Mouse (Mus musculus): ENCODE measurements around the gene Myh11. TPM values are rescaled to one million over a fixed set of nuclear protein-coding genes. Genes with fewer than 3 reads are reported as not detected.

Myh11 gene
- polyA plus RNA-seq, 1 experiment from 2014 or later, result 0.38 TPM

DNA sequence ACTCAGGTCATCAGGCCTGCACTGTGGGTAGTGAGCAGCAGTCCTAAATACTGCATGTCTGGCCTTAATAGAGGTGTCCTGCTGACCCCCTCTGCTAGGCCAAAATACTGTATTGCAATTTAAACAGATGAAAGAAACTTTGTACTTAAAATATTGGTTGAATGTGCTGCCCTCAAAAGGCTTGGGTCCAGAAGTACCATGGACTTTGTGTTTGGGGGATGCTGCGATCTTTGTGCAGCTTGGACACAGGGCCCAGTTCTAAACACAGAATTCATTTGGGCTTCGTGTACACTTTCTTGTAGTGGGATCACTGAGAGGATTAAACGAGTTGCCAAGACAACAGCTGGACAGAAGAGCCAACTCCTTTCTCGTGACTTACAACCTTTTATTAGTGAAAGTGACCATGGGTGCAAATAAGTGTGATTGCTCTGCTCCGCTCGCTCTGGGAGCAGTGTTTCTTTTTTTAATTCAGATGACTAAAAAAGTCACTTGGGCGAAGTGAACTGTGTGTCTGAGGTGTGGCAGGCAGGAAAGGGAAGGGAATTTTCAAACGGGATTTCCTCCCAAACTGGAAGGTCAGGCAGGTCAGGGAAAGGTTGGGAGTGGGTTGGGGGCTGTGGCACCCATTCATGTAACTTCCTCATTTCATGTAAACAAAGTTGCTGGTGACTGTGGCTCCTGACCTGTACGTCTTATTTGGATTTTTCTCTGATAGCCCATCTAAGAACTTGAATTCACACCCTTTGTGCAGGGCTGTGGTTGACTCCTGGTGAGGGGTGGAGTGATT is 96.8 kb downstream of the Myh11 start:
- no peaks in the 10 kb centered on the region for H3K4me1 ChIP-seq
- H3K27me3 ChIP-seq (replicated peaks), result no peaks in the 10 kb centered on the region
- H3K4me3 ChIP-seq (replicated peaks), result no peak overlapping the region
- no peak for ATAC-seq (ENCODE audit: low FRiP score)
- H3K36me3 ChIP-seq, result no peaks in the 10 kb centered on the region
- no peak overlapping the region for H3K4me2 ChIP-seq
- 67% methylated on average over 9 of the region's 9 CpGs for WGBS
- no peak overlapping the region for H3K9ac ChIP-seq (replicated peaks)
- H3K9me3 ChIP-seq (replicated peaks), result no peaks in the 10 kb centered on the region
- no peak overlapping the region for H3K27ac ChIP-seq (replicated peaks)

DNA sequence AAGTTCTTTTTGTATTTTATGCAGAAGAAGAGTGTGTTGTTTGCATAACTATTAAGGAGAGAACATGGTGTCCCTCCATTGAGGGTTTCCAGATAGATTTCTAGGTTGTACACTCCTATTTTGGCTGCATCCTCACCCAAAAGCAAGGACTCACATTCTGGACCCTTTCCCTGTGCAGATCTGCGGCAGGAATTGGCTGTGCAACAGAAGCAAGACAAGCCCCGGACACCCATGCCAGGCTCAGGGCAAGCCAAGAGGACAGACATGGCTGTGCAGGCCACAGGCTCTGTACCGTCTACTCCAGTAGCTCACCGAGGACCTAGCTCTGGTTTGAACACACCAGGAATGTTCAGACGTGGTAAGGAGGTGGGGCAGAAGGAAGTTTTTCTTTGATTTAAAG is 105.7 kb downstream of the Myh11 start:
- Histone ChIP-seq H3K4me2 (no peak overlapping the region), H3K27ac (replicated peaks) (no peak overlapping the region), H3K27me3 (replicated peaks) (no peaks in the 10 kb centered on the region), H3K9ac (replicated peaks) (no peak overlapping the region), H3K36me3 (peaks cover 19% of the 10 kb centered on the region; the same call in 1 of the 2 replicates), H3K4me1 (no peaks in the 10 kb centered on the region), H3K9me3 (replicated peaks) (no peaks in the 10 kb centered on the region), H3K4me3 (replicated peaks) (no peak overlapping the region)
- WGBS, result 93% methylated on average over 5 of the region's 5 CpGs
- ATAC-seq (ENCODE audit: low FRiP score), result no peak

DNA sequence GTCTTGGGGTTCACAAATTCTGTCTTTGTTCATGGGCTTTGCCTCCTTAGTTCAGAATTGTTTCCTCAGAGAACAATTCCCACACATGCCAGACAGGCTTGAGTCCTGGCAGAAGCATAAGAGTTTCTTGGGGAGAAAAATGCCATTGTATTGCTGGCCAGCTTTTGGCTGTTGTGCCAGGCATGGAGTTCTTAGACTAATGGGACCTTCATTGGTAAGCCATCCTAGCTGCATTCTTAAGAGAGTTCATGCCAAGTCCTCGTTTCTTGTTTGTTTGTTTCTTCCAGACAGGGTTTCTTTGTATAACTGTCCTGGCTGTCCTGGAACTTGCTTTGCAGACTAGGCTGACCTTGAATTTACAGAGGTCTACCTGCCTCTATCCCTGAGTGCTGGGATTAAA is 107.3 kb downstream of the Myh11 start:
- Histone ChIP-seq H3K4me1 (no peaks in the 10 kb centered on the region), H3K9ac (replicated peaks) (no peak overlapping the region), H3K27ac (replicated peaks) (no peak overlapping the region), H3K9me3 (replicated peaks) (no peaks in the 10 kb centered on the region), H3K27me3 (replicated peaks) (no peaks in the 10 kb centered on the region), H3K36me3 (peaks cover 19% of the 10 kb centered on the region; the same call in 1 of the 2 replicates), H3K4me2 (no peak overlapping the region), H3K4me3 (replicated peaks) (no peak overlapping the region)
- no peak for ATAC-seq (ENCODE audit: low FRiP score)
- 71% methylated on average over 1 of the region's 1 CpGs for WGBS

DNA sequence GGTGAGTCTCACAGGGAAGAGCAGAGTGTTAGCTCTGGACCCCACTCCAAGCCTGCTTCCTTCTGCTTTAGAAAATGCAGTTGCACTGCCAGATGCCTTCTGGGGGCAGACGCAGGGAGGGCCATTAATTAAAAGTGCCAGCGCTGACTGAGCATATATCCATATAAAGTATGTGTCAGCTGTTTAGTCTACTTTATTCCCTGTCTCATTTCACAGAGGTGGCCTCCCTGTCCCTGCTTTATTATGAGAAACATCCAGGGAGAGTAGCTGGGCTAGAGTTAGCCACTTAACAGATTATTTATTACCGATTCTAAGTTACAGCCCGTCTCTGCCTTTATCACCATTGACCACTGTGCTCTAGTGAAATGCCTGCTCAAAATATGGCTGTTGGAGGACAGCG is 108.8 kb downstream of the Myh11 start:
- no peaks in the 10 kb centered on the region for H3K27me3 ChIP-seq (replicated peaks)
- ATAC-seq (ENCODE audit: low FRiP score), result peak; percentile 61; the same call in 1 of the 2 replicates
- no peaks in the 10 kb centered on the region for H3K4me1 ChIP-seq
- H3K27ac ChIP-seq (replicated peaks), result no peak overlapping the region
- no peaks in the 10 kb centered on the region for H3K9me3 ChIP-seq (replicated peaks)
- H3K4me3 ChIP-seq (replicated peaks), result no peak overlapping the region
- WGBS, result 66% methylated on average over 5 of the region's 5 CpGs
- H3K9ac ChIP-seq (replicated peaks), result no peak overlapping the region
- no peak overlapping the region for H3K4me2 ChIP-seq
- H3K36me3 ChIP-seq, result peaks cover 12% of the 10 kb centered on the region; the same call in 1 of the 2 replicates

DNA sequence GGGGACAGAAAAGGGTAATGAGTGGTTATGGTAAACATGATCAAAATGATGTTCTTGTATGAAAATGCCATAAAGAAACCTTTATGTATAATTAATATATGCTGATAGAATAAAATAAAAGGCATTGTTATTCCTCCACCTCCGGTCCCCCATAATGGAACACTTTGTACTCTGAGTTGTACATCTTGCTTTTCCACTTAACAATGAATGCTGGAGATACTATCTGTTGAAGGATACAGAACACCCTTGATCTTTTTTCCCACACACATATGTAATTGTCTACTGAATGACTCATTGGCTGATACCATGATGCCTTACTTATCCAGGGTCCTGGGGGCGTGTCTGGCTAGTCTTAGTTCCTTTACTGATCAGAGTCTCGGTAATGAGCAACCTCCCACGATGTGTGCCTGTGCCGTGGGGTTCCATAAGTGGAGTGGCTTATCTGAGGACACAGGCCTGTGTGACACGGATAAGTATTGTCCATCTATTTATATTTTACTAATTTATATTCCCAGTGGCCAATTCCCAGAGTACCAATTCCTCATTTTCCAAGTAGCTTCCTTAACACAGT is 110.9 kb downstream of the Myh11 start:
- Histone ChIP-seq H3K9ac (replicated peaks) (no peak overlapping the region), H3K27me3 (replicated peaks) (no peaks in the 10 kb centered on the region), H3K4me3 (replicated peaks) (no peak overlapping the region), H3K4me2 (no peak overlapping the region), H3K4me1 (no peaks in the 10 kb centered on the region), H3K27ac (replicated peaks) (no peak overlapping the region), H3K36me3 (0 out of 2 replicates have a peak, but pooled peaks cover 3% of the 10 kb centered on the region), H3K9me3 (replicated peaks) (no peaks in the 10 kb centered on the region)
- ATAC-seq (ENCODE audit: low FRiP score), result no peak
- 88% methylated on average over 6 of the region's 6 CpGs for WGBS

DNA sequence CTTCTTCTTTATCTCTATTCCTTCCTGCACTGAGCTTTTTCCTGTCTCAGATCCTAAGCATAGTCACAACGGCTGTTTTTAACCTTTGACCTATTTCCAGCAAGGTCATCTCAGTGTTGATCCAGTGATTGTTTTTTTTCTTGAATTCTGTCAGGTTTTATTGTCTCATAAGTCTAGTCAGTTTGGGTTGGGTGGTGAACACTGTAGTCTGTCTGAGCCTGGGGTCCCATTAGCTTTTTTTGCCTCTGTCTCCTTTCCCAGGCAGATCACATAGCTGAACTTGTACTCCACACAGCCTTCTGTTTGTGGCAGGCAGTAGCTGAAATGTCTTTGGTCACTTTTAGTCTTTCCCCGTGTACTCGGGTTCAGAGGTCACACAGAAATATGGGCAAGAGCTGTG is 113.1 kb downstream of the Myh11 start:
- no peak overlapping the region for H3K9ac ChIP-seq (replicated peaks)
- no peak overlapping the region for H3K4me2 ChIP-seq
- no peak overlapping the region for H3K4me3 ChIP-seq (replicated peaks)
- H3K36me3 ChIP-seq, result peaks cover 10% of the 10 kb centered on the region; the same call in 1 of the 2 replicates
- 78% methylated on average over 3 of the region's 3 CpGs for WGBS
- H3K27ac ChIP-seq (replicated peaks), result no peak overlapping the region
- no peaks in the 10 kb centered on the region for H3K27me3 ChIP-seq (replicated peaks)
- H3K9me3 ChIP-seq (replicated peaks), result no peaks in the 10 kb centered on the region
- no peak for ATAC-seq (ENCODE audit: low FRiP score)
- H3K4me1 ChIP-seq, result no peaks in the 10 kb centered on the region

DNA sequence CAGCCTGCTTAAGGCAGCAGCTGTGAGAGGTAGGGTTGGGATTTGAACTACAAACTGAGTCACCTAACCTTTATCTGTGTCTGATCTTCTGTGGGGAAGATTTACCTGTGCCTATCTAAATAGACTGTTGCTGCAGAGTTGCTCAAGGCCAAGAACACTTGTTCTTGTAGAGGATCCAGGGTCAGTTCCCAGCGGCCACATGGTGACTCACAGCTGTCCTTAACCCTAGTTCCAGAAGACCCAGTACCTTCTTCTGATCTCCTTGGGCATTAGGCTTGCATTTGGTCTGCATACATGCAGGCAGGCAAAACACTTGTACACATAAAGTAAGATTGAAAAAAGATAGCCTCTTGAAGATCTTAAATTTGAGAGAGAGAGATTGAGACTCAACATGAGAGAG is 121.5 kb downstream of the Myh11 start:
- Histone ChIP-seq H3K4me1 (no peaks in the 10 kb centered on the region), H3K9me3 (replicated peaks) (no peaks in the 10 kb centered on the region), H3K27ac (replicated peaks) (no peak overlapping the region), H3K36me3 (peaks cover 15% of the 10 kb centered on the region; the same call in 1 of the 2 replicates), H3K4me3 (replicated peaks) (no peak overlapping the region), H3K4me2 (no peak overlapping the region), H3K9ac (replicated peaks) (no peak overlapping the region), H3K27me3 (replicated peaks) (no peaks in the 10 kb centered on the region)
- WGBS, result 91% methylated on average over 1 of the region's 1 CpGs
- ATAC-seq (ENCODE audit: low FRiP score), result no peak

DNA sequence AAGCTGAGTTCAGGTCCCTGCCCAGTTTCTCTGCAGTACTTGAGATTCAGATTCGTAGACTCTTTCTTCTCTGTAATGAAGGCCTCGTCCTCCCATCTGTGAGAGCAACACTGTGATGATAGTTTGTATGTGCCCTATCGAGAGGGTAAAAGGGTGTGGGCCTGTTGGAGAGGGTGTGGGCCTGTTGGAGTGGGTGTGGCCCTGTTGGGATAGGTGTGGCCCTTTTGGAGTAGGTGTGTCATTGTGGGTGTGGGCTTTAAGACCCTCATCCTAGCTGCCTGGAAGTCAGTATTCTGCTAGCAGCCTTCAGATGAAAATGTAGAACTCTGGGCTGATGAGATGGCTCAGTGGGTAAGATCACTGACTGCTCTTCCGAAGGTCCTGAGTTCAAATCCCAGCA is 124.7 kb downstream of the Myh11 start:
- Histone ChIP-seq H3K4me1 (peaks cover 14% of the 10 kb centered on the region), H3K27ac (replicated peaks) (no peak overlapping the region), H3K9ac (replicated peaks) (no peak overlapping the region), H3K4me2 (no peak overlapping the region), H3K4me3 (replicated peaks) (no peak overlapping the region), H3K36me3 (0 out of 2 replicates have a peak, but pooled peaks cover 3% of the 10 kb centered on the region), H3K27me3 (replicated peaks) (no peaks in the 10 kb centered on the region), H3K9me3 (replicated peaks) (no peaks in the 10 kb centered on the region)
- WGBS, result 92% methylated on average over 4 of the region's 4 CpGs
- ATAC-seq (ENCODE audit: low FRiP score), result no peak

DNA sequence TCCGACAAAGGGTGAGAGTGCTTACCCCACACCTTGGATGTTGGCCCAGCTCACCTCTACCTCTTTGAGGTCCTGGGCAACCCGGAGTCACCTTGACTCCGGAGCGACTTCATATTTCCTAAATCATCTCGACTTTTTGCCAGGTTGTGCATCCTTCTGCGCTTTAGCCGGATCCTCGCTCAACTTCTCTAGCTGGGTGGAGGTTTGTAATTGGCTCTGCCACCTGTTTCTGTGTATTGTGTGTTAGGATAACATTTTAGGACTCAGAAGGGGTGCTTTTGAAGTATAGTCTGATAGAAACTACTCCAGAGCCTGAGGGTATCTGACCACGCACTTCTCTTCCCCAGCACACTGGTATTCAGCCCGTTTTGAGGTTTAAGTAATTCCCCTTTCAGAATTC is 127.4 kb downstream of the Myh11 start:
- Histone ChIP-seq H3K27ac (replicated peaks) (no peak overlapping the region), H3K4me1 (peaks cover 14% of the 10 kb centered on the region), H3K36me3 (no peaks in the 10 kb centered on the region), H3K9ac (replicated peaks) (peak overlapping the region; percentile 44), H3K4me3 (replicated peaks) (peak overlapping the region; percentile 60), H3K4me2 (peak overlapping the region; percentile 76), H3K27me3 (replicated peaks) (no peaks in the 10 kb centered on the region), H3K9me3 (replicated peaks) (no peaks in the 10 kb centered on the region)
- 3% methylated on average over 10 of the region's 10 CpGs for WGBS
- ATAC-seq (ENCODE audit: low FRiP score), result no peak

DNA sequence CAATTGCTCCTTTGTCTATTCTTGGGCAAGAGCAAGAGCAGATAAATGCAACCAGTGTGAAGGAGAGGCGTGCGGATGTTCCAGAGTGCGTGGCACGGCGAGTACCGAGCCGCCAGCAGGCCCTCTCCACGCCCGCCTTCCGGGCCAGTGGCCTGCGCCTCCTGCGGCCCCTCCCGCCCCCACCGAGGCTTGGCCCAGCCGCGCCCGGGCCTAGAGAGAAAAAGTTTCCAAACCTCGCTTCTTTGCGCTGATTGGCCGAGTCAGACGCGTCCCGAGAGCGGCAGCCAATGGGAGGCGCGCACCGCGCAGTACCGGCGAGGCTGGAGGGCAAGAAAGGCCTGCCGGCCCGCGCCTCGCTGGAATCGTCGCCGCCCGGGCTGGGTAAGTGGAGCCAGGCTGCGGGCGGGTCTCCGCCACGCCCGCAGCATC is 128.2 kb downstream of the Myh11 start, which contains the start of the genes Nde1 and Marf1:
TSS of gene Nde1 (plus strand) at position 288 of the 429 bp plus-strand sequence.
TSS of gene Marf1 (minus strand) at position 364 of the 429 bp plus-strand sequence.
- H3K27ac ChIP-seq (replicated peaks), result peak within 1 kb of the TSS; percentile 72
- no peaks in the 10 kb centered on the region for H3K9me3 ChIP-seq (replicated peaks)
- H3K4me1 ChIP-seq, result peaks cover 21% of the 10 kb centered on the region
- no peaks in the 10 kb centered on the region for H3K36me3 ChIP-seq
- WGBS, result under 1% methylated on average over 42 of the region's 43 CpGs
- H3K27me3 ChIP-seq (replicated peaks), result no peaks in the 10 kb centered on the region
- ATAC-seq (ENCODE audit: low FRiP score), result peak; percentile 42
- H3K4me3 ChIP-seq (replicated peaks), result peak within 1 kb of the TSS; percentile 60
- peak within 1 kb of the TSS; percentile 44 for H3K9ac ChIP-seq (replicated peaks)
- H3K4me2 ChIP-seq, result peak within 1 kb of the TSS; percentile 76

DNA sequence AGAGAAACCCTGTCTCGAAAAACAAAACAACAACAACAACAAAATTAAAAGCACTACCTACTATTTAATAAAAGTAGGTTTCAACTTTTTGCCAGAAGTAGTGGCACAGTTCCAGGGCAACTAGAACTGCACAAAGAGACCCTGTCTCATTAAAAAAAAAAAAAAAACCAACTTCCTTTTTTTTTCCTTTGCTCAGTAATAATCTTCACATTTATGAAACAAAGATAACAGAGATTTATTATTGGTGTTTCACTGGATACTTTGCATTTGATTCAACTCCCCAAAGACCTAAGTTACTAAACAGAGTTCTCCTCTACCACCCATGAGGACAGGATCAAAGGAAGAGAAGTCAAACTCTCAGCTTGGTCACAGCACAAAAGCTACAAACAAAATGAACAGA is 130.2 kb downstream of the Myh11 start:
- Histone ChIP-seq H3K9ac (replicated peaks) (no peak overlapping the region), H3K4me3 (replicated peaks) (no peak overlapping the region), H3K27ac (replicated peaks) (no peak overlapping the region), H3K4me2 (no peak overlapping the region), H3K4me1 (peaks cover 31% of the 10 kb centered on the region), H3K27me3 (replicated peaks) (no peaks in the 10 kb centered on the region), H3K36me3 (no peaks in the 10 kb centered on the region), H3K9me3 (replicated peaks) (no peaks in the 10 kb centered on the region)
- WGBS, result 73% methylated on average over 1 of the region's 1 CpGs
- ATAC-seq (ENCODE audit: low FRiP score), result no peak

DNA sequence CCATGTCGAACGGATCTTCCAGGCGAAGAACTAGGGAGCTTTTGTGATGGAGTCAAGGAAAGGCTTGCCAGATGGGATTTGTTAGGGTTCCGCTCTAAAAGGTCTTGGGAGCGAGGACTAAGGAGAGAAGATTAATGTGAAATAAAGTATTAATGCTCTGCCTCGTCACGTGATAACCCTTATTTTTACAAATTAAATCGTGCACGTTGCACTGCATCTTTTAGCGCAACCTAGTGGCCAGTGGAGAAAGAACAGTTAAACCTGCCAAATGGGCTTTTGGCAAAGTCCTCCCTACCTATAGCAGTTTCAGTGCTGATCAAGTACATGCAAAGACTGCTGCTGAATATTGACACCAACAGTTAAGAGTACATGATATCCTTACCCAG is 131.4 kb downstream of the Myh11 start:
- Histone ChIP-seq H3K27me3 (replicated peaks) (no peaks in the 10 kb centered on the region), H3K4me1 (peaks cover 31% of the 10 kb centered on the region), H3K9me3 (replicated peaks) (no peaks in the 10 kb centered on the region), H3K4me2 (peak overlapping the region; percentile 70), H3K36me3 (no peaks in the 10 kb centered on the region), H3K27ac (replicated peaks) (peak overlapping the region; percentile 98), H3K9ac (replicated peaks) (peak overlapping the region; percentile 88), H3K4me3 (replicated peaks) (peak overlapping the region; percentile 74)
- peak; percentile 46 for ATAC-seq (ENCODE audit: low FRiP score)
- under 1% methylated on average over 10 of the region's 10 CpGs for WGBS

Data from neural tube, embryonic 15.5 days (tissue).